Mouse (Mus musculus): Measurements from ENCODE around the gene 1700019D03Rik.

Gene 1700019D03Rik

DNA sequence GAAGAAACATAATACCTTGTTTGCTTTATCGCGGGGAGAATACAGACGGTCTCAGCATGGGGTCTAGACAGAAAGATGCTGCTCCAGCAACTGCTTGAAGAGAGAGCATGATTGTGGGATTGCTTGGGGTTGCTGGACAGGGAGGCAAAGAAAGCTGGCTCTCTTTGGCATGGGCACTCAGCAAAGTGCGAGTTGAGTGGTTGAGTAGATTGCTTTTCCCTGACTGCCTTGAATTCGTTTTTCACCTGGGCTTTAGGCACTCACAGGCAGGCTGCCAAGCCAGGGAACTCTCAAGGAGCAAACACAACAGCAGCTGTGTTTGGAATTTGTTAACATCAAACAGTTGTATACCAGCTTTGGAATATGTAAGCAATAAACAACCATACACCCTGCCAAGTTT, at the start of gene 1700019D03Rik:
Gene 1700019D03Rik (minus strand): TSS at position 101 of the 400 bp plus-strand sequence.
- no peak for DNase-seq

GRCm38 (mm10) chr1:53063921-53064320, 43.9 kb upstream of the 1700019D03Rik start:
- no peak for DNase-seq

DNA sequence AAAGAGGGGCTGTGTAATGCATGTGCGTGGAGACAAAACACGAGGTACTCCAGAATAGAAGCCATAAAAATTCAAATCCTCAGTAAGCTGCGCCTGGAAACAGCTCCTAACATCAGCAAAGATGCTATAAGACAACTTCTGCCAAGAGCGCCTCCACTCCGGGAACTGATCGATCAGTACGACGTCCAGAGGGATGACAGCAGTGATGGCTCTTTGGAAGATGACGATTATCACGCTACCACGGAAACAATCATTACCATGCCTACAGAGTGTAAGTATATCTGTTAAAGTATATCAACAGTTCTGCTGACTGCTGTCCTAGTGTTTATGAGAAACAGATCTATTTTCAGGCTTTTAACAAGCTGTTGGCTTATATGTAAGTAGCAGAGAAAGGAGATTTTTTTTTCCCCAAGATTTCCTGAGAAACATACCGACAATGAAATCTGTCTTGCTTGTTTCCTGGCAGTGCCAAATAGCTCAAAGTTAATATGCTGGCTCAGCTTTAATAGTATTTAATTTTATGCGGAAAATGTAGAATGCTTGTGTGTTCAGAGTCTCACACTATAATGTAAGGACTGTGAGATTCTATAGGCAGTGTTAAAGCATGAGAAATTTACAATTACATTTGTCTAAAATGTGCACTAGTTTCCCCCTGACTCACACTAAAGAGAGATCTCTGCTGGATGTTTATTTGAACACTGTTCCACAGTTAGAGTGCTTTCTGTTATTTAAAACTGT, 42.1 kb upstream of the 1700019D03Rik start:
- no peak for DNase-seq

- DNase-seq, result no peak
Measured at GRCm38 (mm10) chr1:53061340-53061739, 41.4 kb upstream of the 1700019D03Rik start, which contains the start of gene Mstn. Mstn (plus strand) TSS chr1:53061640.

DNA sequence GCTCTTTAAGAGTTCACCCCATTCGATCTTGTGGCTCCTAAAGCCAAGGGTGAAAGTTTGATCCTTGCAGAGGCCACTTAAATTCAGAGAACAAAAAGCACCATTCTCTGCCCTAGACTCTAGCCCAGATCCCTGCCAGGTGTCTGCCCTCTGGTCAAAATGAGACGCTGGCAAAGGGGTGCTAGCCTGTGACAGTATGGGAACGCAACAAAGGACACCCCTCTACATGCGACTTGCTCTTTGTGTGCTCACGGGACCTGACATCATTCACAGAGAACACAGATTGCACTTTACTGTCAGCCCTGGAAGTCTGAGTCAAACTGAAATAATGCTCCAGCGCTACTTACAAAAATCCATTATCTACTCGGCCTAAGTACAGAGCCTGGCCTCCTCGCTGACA, 40.5 kb upstream of the 1700019D03Rik start:
- DNase-seq, result no peak

DNA sequence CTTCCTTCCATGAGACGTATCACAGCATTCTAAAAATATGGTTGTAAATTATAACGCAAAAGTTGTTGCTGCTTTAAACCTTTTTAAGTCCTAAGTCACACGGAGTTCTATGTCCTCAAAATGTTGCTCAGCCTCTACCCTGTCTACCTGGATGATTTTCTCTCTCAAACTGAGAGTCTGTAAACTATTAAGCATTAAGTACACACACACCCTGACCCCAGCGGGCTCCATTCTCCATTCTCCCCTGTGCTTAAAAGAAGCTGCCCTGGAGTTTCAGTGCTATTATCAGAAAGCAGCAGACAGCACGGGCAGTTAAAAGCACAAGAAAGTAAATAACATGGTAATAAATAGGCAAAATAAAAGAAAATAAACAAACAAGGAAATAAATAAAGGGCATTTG, 39.1 kb upstream of the 1700019D03Rik start:
- DNase-seq, result no peak

- DNase-seq, result peak; percentile 63
Measured at GRCm38 (mm10) chr1:53053087-53054022, 33.4 kb upstream of the 1700019D03Rik start.

DNA sequence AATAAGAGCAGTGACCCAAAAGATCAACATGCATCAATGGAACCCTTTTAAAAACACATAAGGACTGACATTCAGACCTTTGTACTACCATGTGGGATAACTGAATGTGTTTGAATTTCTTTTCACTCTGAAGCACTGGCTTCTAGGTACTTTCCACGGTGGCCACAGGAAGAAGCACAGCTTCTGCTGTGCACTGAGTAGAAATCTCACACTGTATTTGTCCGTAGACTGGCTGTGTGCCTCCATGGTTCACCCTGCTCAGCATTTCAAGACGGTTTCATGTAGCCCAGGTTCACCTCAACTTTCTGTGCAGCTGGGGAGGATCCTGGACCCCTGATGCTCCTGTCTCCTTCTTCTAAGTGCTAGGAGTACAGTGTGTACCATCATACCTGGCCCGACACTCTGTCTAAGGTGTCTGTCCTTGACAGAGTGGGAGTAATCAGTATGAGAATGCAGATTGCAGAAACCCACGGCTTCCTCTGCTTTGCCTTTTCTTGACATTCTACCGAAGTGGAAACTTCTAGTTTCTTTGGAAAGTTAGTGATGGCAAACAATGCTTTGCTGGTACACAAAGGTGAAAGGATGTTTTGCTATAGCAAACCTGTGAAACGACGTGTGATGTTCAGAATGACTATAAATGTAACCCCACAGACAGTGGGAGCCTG, 29.9 kb upstream of the 1700019D03Rik start:
- no peak for DNase-seq

GRCm38 (mm10) chr1:53037443-53037871, 17.5 kb upstream of the 1700019D03Rik start:
- DNase-seq, result no peak

GRCm38 (mm10) chr1:53032550-53032949, 12.6 kb upstream of the 1700019D03Rik start:
- DNase-seq, result no peak

- DNase-seq, result no peak
Measured at GRCm38 (mm10) chr1:53018746-53019505, 1.1 kb downstream of the 1700019D03Rik start.

DNA sequence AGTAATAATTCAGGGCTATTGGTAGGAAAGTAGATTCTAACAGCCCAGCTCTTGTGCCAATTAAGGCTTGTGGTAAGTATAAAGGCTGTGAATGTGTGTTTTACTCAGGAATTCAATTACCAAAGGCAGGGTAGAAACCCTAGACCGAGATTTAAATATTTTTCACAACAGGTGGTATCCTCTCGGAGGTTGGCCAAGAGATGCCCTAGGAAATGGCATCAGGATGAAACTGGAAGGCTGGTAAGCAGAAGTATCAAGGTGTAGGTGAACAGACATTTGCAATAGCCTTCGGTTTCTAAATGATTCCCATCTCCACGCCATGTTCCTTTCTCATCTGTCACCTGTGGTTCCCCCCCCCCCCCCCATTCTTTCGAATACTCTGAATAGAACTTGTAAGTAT, 4.4 kb downstream of the 1700019D03Rik start:
- DNase-seq, result no peak

GRCm38 (mm10) chr1:53014716-53015115, 5.3 kb downstream of the 1700019D03Rik start:
- DNase-seq, result no peak

GRCm38 (mm10) chr1:52986692-52987091, 33.3 kb downstream of the 1700019D03Rik start:
- DNase-seq, result no peak

- DNase-seq, result no peak
Measured at GRCm38 (mm10) chr1:52973198-52973597, 46.8 kb downstream of the 1700019D03Rik start.

GRCm38 (mm10) chr1:52971881-52972503, 48.0 kb downstream of the 1700019D03Rik start:
- no peak for DNase-seq

GRCm38 (mm10) chr1:52964581-52964980, 55.4 kb downstream of the 1700019D03Rik start:
- no peak for DNase-seq

DNA sequence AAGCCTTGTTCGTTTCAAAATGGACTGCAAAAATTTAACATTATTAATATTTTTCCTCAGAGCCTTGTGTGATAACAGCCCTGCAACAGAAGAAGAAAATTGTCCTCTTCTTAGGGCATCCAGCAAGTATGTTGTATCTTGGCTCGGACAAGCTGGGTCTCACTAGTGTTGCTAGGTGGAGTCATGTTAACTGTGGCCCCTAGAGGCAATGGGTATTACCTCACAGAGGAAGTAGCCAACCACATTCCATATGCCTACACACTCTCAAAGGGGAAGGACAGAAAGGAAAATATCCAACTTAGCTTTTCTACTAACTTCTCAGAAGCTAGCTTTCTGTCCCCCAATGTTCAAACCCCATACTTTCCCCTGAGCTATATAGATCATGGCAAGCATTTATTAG, 56.9 kb downstream of the 1700019D03Rik start:
- DNase-seq, result no peak

DNA sequence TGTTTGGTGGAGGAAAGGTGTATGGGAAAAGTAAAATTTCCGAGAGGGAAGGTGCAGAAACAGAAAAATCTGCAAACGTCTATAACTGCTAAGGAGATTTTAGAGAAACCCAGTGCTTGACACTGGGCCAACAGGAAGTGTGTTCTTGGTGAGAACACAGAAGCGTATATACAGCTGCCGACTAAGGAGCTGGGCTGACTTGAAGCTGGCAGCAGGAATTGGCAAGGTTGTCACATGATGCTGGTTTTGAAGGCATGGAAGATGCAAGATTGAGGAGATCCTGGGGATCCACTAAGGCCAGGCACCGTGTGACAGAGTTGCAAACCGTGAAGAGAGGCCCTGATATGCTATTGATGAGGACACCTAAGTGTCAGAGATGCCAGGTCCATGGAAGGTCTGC, 59.8 kb downstream of the 1700019D03Rik start:
- DNase-seq, result no peak

DNA sequence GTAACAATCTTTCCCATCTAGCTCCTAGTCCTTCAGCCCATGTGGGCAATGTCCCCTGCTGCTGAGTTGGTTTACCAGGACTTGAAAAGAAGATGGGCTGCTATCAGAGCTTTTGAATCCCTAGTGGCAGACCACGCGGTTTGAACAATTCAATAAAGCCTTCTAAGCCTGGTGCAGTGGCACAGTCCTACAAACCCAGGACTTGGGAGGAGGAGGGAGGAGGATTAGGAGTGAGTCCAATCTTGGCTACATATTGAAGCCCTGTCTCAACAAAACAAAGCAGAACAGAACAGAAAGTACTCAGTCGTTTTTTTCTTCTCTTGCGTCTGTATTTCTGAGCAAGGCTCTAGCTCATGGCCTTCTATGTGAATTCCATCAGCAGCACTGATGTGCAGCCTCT, 63.2 kb downstream of the 1700019D03Rik start:
- DNase-seq, result no peak

DNA sequence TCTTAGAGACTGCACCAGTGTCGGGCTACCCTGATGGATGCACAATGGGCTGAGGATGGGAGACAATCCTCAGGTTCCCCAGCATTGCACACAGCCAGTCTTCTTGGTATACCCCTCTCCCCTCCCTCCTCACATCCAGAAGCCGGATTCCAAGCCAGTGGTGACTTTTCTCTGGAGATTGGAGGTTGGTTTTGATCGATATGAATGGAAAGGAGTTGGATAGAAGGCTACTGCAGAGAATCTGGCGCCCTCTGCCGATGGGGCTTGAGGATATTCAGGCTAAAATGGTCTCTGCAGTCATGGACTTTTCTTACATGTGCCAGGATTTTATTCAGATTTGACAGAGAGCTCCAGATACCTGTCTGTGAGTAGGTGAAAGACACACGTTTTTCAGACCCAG, 64.9 kb downstream of the 1700019D03Rik start:
- peak; percentile 42 for DNase-seq

DNA sequence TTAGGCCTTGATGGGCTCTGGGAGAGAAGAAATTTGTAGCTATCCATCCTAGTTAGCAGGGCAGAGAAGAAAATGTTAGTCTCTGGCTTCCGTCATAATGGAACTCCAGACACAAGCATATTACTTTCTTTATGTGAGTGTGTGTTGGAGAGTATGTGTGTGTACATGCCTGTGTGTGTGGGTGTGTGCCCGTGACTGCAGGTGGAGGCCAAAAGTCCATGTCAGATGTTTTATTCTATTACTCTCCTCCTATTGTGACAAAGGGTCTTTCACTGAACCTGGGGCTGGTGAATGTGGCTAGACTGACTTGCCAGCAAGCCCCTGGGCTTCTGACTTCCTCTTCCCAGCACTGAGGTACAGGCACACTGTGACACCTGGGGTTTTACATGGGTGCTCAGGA, 65.5 kb downstream of the 1700019D03Rik start:
- DNase-seq, result no peak

All from thymus, postnatal 25 days (tissue).